Comparison of ENCODE assay signal across 9 mouse cellular contexts in genomic region chr5:144752432-144752831, GRCm38 (mm10). TPM values are rescaled to one million over a fixed set of nuclear protein-coding genes. Genes with fewer than 3 reads are reported as not detected.
A peak's percentile ranks its signal among the peaks of the same experiment; 100 is the strongest.
DNase-seq lines count a peak whose midpoint lies in the region; ATAC-seq and TF ChIP-seq lines count a peak whose summit lies in the region.
"Had no signal": no experiment of that assay in that cellular context is flagged by ENCODE, and none has a peak within 500 bp of the region (broad histone marks: within the 10 kb centered on the region; RNA-seq: fewer than 3 reads in every experiment).

No protein-coding gene starts in this region.

- H3K9me3 ChIP-seq in liver, embryonic 14.5 days (ENCODE audit: control insufficient read depth, low read length) = no peaks in the 10 kb centered on the region
- H3K9me3 ChIP-seq: hindbrain, embryonic 15.5 days had no signal

- no peak for ATAC-seq in liver, embryonic 14.5 days (ENCODE audit: insufficient read depth)

- TF ChIP-seq CTCF in liver, embryonic 14.5 days (IDR thresholded peaks at IDR 0.05; ENCODE audit: low read depth) = peak; percentile 4; the same call in 1 of the 2 replicates

- no peak overlapping the region for H3K4me3 ChIP-seq in liver, embryonic 14.5 days (ENCODE audit: insufficient read depth in 1 of 2, low read depth in 2 of 2, low read length in 2 of 2)
- H3K4me3 ChIP-seq: hindbrain, embryonic 15.5 days had no signal

- no peak overlapping the region for H3K9ac ChIP-seq in liver, embryonic 14.5 days (replicated peaks)
- H3K9ac ChIP-seq: hindbrain, embryonic 15.5 days had no signal

- TF ChIP-seq EP300 in liver, embryonic 14.5 days (IDR thresholded peaks at IDR 0.05; ENCODE audit: low read depth) = no peak

- H3K27ac ChIP-seq in liver, embryonic 14.5 days = no peak overlapping the region
- H3K27ac ChIP-seq: hindbrain, embryonic 15.5 days had no signal

- peak; percentile 11 to 32 for DNase-seq in lung, adult 18-20 months
- DNase-seq in lung, postnatal 25 days (ENCODE audit: low spot score) = no peak
- peak; percentile 35 for DNase-seq in brain, adult 2 months (ENCODE audit: low read depth, low spot score)
- DNase-seq in liver, embryonic 14.5 days (ENCODE audit: low read depth in 3 of 3, low spot score in 3 of 3) = no peak
- peak; percentile 36 for DNase-seq in thymus, postnatal 25 days
- DNase-seq in c-Kit-positive CD71-positive TER-119-positive erythroid progenitor cells, embryonic 14.5 days (ENCODE audit: low spot score) = no peak
- no peak for DNase-seq in left cerebral cortex, adult 11 months (ENCODE audit: low spot score)
- no peak for DNase-seq in ovary, adult 18-20 months (ENCODE audit: low spot score)

- H3K4me1 ChIP-seq in liver, embryonic 14.5 days (replicated peaks; ENCODE audit: control insufficient read depth in 2 of 2, insufficient read depth in 2 of 2, low read length in 1 of 2) = 0 out of 4 replicates have a peak, but pooled peaks cover 0 to 4% of the 10 kb centered on the region in 2 experiments

- no peaks in the 10 kb centered on the region for H3K36me3 ChIP-seq in liver, embryonic 14.5 days (replicated peaks; ENCODE audit: control insufficient read depth, insufficient read depth, low read depth)

- 0% methylated on average over 5 of the region's 5 CpGs for WGBS in liver, embryonic 14.5 days (ENCODE audit: insufficient replicate concordance)

- H3K27me3 ChIP-seq in liver, embryonic 14.5 days (ENCODE audit: control insufficient read depth, insufficient read depth, low read length) = no peaks in the 10 kb centered on the region
- H3K27me3 ChIP-seq: hindbrain, embryonic 15.5 days had no signal

- no peak overlapping the region for H3K4me2 ChIP-seq in liver, embryonic 14.5 days (ENCODE audit: low read depth)
- H3K4me2 ChIP-seq: hindbrain, embryonic 15.5 days had no signal

RNA-seq across cellular contexts. Expression of gene Tmem130, which starts 9.2 kb away (rescaled TPM):
- 0.20 and 0.28 TPM in 2 replicates for polyA plus RNA-seq in liver, embryonic 14.5 days (2012; rRNA removed)
- 0.10 and 0.19 TPM in 2 replicates for polyA plus RNA-seq in liver, embryonic 14.5 days (2014; fragmentation: Nextera tagmentation; extraction: Ambion mirVana)

RNA-seq across cellular contexts. Expression of gene Trrap, which starts 15.1 kb away (rescaled TPM):
- polyA plus RNA-seq in liver, embryonic 14.5 days (2012; rRNA removed) = 20.4 and 27.1 TPM in 2 replicates
- polyA plus RNA-seq in liver, embryonic 14.5 days (2014; fragmentation: Nextera tagmentation; extraction: Ambion mirVana) = 11.7 and 13.1 TPM in 2 replicates

Comparison
In these comparisons a context has a peak if more than half of its experiments do, and no peak if none do; other contexts are left out.
1. DNase-seq: peak in lung, adult 18-20 months (2 of 2), brain, adult 2 months (single experiment) and thymus, postnatal 25 days (single experiment); none in lung, postnatal 25 days (single experiment), liver, embryonic 14.5 days (0 of 3), c-Kit-positive CD71-positive TER-119-positive erythroid progenitor cells, embryonic 14.5 days (single experiment), left cerebral cortex, adult 11 months (single experiment) and ovary, adult 18-20 months (single experiment).